Mouse (Mus musculus) duodenum, adult 2 months (tissue): Measurements from ENCODE around the gene Olfr1115. TPM values are rescaled to one million over a fixed set of nuclear protein-coding genes. Genes with fewer than 3 reads are reported as not detected.

Source experiments
- polyA plus RNA-seq: library from polyadenylated mRNA; depleted of rRNA; stranded (reverse); fragments of >200 nt; gene quantifications from 2 replicates; pipeline ENCODE4 v1.2.3, GENCODE M21; 2012; ENCODE audit warnings: low replicate concordance; rRNA removed

Olfr1115 gene
- polyA plus RNA-seq = not detected in 2 replicates

GRCm38 (mm10) chr2:87247713-87248112 lies at the start of gene Olfr1115:
Gene Olfr1115, plus strand, starts transcription at chr2:87248013.

GRCm38 (mm10) chr2:87208670-87209069 lies 39.1 kb upstream of the Olfr1115 start, which contains the start of gene Olfr1113:
Gene Olfr1113, plus strand, starts transcription at chr2:87208970.

GRCm38 (mm10) chr2:87267234-87267633 lies 19.4 kb downstream of the Olfr1115 start, which contains the start of gene Olfr1116:
Gene Olfr1116, plus strand, starts transcription at chr2:87267534.

Other genes with a start within 250 kb of the Olfr1115 start
- gene Olfr1102, start 249.6 kb upstream of the Olfr1115 start, polyA plus RNA-seq = not detected in 2 replicates
- gene Olfr1104, start 220.9 kb upstream of the Olfr1115 start, polyA plus RNA-seq = not detected in 2 replicates
- not detected in 2 replicates for gene Olfr1105, start 211.5 kb upstream of the Olfr1115 start, polyA plus RNA-seq
- gene Olfr1106, start 195.7 kb upstream of the Olfr1115 start, polyA plus RNA-seq = not detected in 2 replicates
- gene Olfr1107, start 172.2 kb upstream of the Olfr1115 start, polyA plus RNA-seq = not detected in 2 replicates
- not detected in 2 replicates for gene Olfr1109, start 152.0 kb upstream of the Olfr1115 start, polyA plus RNA-seq
- gene Olfr259, start 133.4 kb upstream of the Olfr1115 start, polyA plus RNA-seq = not detected in 2 replicates
- not detected in 2 replicates for gene Olfr1110, start 107.7 kb upstream of the Olfr1115 start, polyA plus RNA-seq
- gene Olfr1111, start 95.4 kb upstream of the Olfr1115 start, polyA plus RNA-seq = not detected in 2 replicates
- gene Olfr1112, start 60.2 kb upstream of the Olfr1115 start, polyA plus RNA-seq = not detected in 2 replicates
- not detected in 2 replicates for gene Olfr1113, start 39.0 kb upstream of the Olfr1115 start, polyA plus RNA-seq
- not detected in 2 replicates for gene Olfr1116, start 19.5 kb downstream of the Olfr1115 start, polyA plus RNA-seq
- gene Olfr1118, start 59.6 kb downstream of the Olfr1115 start, polyA plus RNA-seq = not detected in 2 replicates
- not detected in 2 replicates for gene Olfr1120, start 106.8 kb downstream of the Olfr1115 start, polyA plus RNA-seq
- gene Olfr1121, start 121.9 kb downstream of the Olfr1115 start, polyA plus RNA-seq = not detected in 2 replicates
- not detected in 2 replicates for gene Olfr1122, start 137.8 kb downstream of the Olfr1115 start, polyA plus RNA-seq
- not detected in 2 replicates for gene Olfr1123, start 168.6 kb downstream of the Olfr1115 start, polyA plus RNA-seq
- not detected in 2 replicates for gene Olfr1124, start 182.3 kb downstream of the Olfr1115 start, polyA plus RNA-seq
- not detected in 2 replicates for gene Olfr1126, start 205.9 kb downstream of the Olfr1115 start, polyA plus RNA-seq
- not detected in 2 replicates for gene Pramel7, start 249.1 kb downstream of the Olfr1115 start, polyA plus RNA-seq